ENCODE assay signal across 22 mouse cellular contexts in the genomic region with DNA sequence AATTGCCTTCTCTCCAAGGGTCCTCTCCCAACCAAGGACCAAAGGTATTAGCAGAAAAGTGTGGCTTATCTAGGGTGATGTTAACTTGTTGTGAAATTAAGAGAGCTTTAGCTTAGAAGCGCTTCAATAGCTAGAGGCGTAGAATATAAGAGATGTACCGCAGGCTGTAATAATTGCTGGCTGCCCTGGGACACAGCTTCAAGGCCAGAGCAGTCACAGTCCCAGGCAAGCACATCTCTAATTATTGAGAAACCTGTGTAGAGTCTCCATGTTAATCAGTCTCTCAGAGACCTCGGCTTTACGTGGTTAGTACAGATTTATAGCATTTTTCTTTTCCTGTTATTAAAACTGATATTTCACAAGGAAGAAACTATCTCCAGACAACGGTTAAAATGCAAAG. TPM values are rescaled to one million over a fixed set of nuclear protein-coding genes. Genes with fewer than 3 reads are reported as not detected.
DNase-seq lines count a peak whose midpoint lies in the region; ATAC-seq and TF ChIP-seq lines count a peak whose summit lies in the region.
"Had no signal": no experiment of that assay in that cellular context is flagged by ENCODE, and none has a peak within 500 bp of the region (broad histone marks: within the 10 kb centered on the region; RNA-seq: fewer than 3 reads in every experiment).

No protein-coding gene starts in this region.

- no peaks in the 10 kb centered on the region for H3K4me1 ChIP-seq in midbrain, embryonic 14.5 days (ENCODE audit: control insufficient read depth, insufficient read depth, low read length)
- no peaks in the 10 kb centered on the region for H3K4me1 ChIP-seq in midbrain, embryonic 11.5 days (ENCODE audit: control insufficient read depth, insufficient read depth, low read length)
- H3K4me1 ChIP-seq in midbrain, embryonic 16.5 days (ENCODE audit: control insufficient read depth, insufficient read depth, low read length): peaks cover 8% of the 10 kb centered on the region; the same call in 1 of the 2 replicates
- H3K4me1 ChIP-seq: embryonic facial prominence, embryonic 10.5 days; embryonic facial prominence, embryonic 12.5 days; forebrain, embryonic 13.5 days; forebrain, embryonic 15.5 days had no signal

- no peak for TF ChIP-seq POLR2A in brain, embryonic 14.5 days (IDR thresholded peaks at IDR 0.05; ENCODE audit: borderline replicate concordance, extremely low read depth, insufficient read depth, insufficient read length, poor library complexity, severe bottlenecking)

- no peaks in the 10 kb centered on the region for H3K36me3 ChIP-seq in midbrain, embryonic 14.5 days (ENCODE audit: control insufficient read depth, insufficient read depth, low read length)
- H3K36me3 ChIP-seq in midbrain, embryonic 11.5 days (ENCODE audit: control insufficient read depth, insufficient read depth, low read length): no peaks in the 10 kb centered on the region
- H3K36me3 ChIP-seq in midbrain, embryonic 16.5 days (ENCODE audit: control insufficient read depth, insufficient read depth, low read length): no peaks in the 10 kb centered on the region
- H3K36me3 ChIP-seq: embryonic facial prominence, embryonic 10.5 days; embryonic facial prominence, embryonic 12.5 days; forebrain, embryonic 15.5 days had no signal

- 59% methylated on average over 6 of the region's 6 CpGs for WGBS in midbrain, embryonic 14.5 days
- WGBS in midbrain, embryonic 11.5 days: 87% methylated on average over 6 of the region's 6 CpGs
- 50% methylated on average over 6 of the region's 6 CpGs for WGBS in midbrain, embryonic 16.5 days

- H3K9ac ChIP-seq in midbrain, embryonic 14.5 days (replicated peaks; ENCODE audit: low read length): no peak overlapping the region
- H3K9ac ChIP-seq in midbrain, embryonic 11.5 days (ENCODE audit: low read length): no peak overlapping the region
- no peak overlapping the region for H3K9ac ChIP-seq in midbrain, embryonic 16.5 days (ENCODE audit: low read depth, low read length)
- H3K9ac ChIP-seq: embryonic facial prominence, embryonic 12.5 days; forebrain, embryonic 13.5 days; forebrain, embryonic 15.5 days; forebrain, postnatal 0 days had no signal

- no peaks in the 10 kb centered on the region for H3K9me3 ChIP-seq in midbrain, embryonic 14.5 days (ENCODE audit: control insufficient read depth, low read length)
- no peaks in the 10 kb centered on the region; the same call in 1 of the 2 replicates for H3K9me3 ChIP-seq in midbrain, embryonic 11.5 days (ENCODE audit: control insufficient read depth, low read length)
- no peaks in the 10 kb centered on the region; the same call in 1 of the 2 replicates for H3K9me3 ChIP-seq in midbrain, embryonic 16.5 days (replicated peaks; ENCODE audit: control insufficient read depth, low read length, poor library complexity, severe bottlenecking)
- H3K9me3 ChIP-seq: embryonic facial prominence, embryonic 12.5 days; forebrain, embryonic 13.5 days; forebrain, embryonic 15.5 days had no signal

- H3K4me2 ChIP-seq in midbrain, embryonic 14.5 days (ENCODE audit: low read length): no peak overlapping the region
- no peak overlapping the region for H3K4me2 ChIP-seq in midbrain, embryonic 11.5 days
- no peak overlapping the region for H3K4me2 ChIP-seq in midbrain, embryonic 16.5 days (ENCODE audit: low read length)
- H3K4me2 ChIP-seq: embryonic facial prominence, embryonic 12.5 days; forebrain, embryonic 13.5 days; forebrain, embryonic 15.5 days had no signal

- H3K27me3 ChIP-seq in midbrain, embryonic 14.5 days (ENCODE audit: control insufficient read depth, insufficient read depth, low read length): no peaks in the 10 kb centered on the region
- no peaks in the 10 kb centered on the region for H3K27me3 ChIP-seq in midbrain, embryonic 11.5 days (ENCODE audit: control insufficient read depth, insufficient read depth, low read length)
- no peaks in the 10 kb centered on the region for H3K27me3 ChIP-seq in midbrain, embryonic 16.5 days (ENCODE audit: control insufficient read depth, insufficient read depth, low read depth, low read length)
- H3K27me3 ChIP-seq: embryonic facial prominence, embryonic 12.5 days; forebrain, embryonic 13.5 days; forebrain, embryonic 15.5 days had no signal

- no peak overlapping the region; the same call in 1 of the 2 replicates for H3K27ac ChIP-seq in midbrain, embryonic 14.5 days (replicated peaks; ENCODE audit: low read depth, low read length)
- no peak overlapping the region for H3K27ac ChIP-seq in midbrain, embryonic 11.5 days (ENCODE audit: low read depth, low read length)
- no peak overlapping the region for H3K27ac ChIP-seq in midbrain, embryonic 16.5 days (ENCODE audit: low read length)
- H3K27ac ChIP-seq: embryonic facial prominence, embryonic 10.5 days; embryonic facial prominence, embryonic 12.5 days; forebrain, embryonic 13.5 days; forebrain, embryonic 15.5 days had no signal

- peak; percentile 27; the same call in 1 of the 2 replicates for ATAC-seq in midbrain, embryonic 14.5 days (ENCODE audit: low FRiP score, low TSS enrichment)
- ATAC-seq in midbrain, embryonic 11.5 days (ENCODE audit: low FRiP score): no peak
- peak; percentile 70 for ATAC-seq in midbrain, embryonic 16.5 days
- ATAC-seq: forebrain, embryonic 13.5 days; forebrain, embryonic 15.5 days had no signal

- no peak overlapping the region for H3K4me3 ChIP-seq in midbrain, embryonic 14.5 days (replicated peaks; ENCODE audit: low read depth, low read length)
- H3K4me3 ChIP-seq in midbrain, embryonic 11.5 days (ENCODE audit: low read depth, low read length): no peak overlapping the region
- no peak overlapping the region for H3K4me3 ChIP-seq in midbrain, embryonic 16.5 days (ENCODE audit: low read depth, low read length)
- H3K4me3 ChIP-seq: embryonic facial prominence, embryonic 10.5 days; embryonic facial prominence, embryonic 12.5 days; forebrain, embryonic 13.5 days; forebrain, embryonic 15.5 days had no signal

- no peak for TF ChIP-seq CTCF in brain, embryonic 14.5 days (IDR thresholded peaks at IDR 0.05; ENCODE audit: borderline replicate concordance, extremely low read depth, insufficient read depth, insufficient read length)

- peak; percentile 42 for DNase-seq in midbrain, embryonic 14.5 days
- no peak for DNase-seq in midbrain, embryonic 11.5 days (ENCODE audit: low spot score, missing footprints)
- peak; percentile 37 for DNase-seq in brain, embryonic 14.5 days (ENCODE audit: low read depth)
- DNase-seq in left cerebral cortex, adult 8-10 months (ENCODE audit: low spot score in 2 of 2): no peak
- DNase-seq: adrenal gland, adult 2 months; adrenal gland, postnatal 10 days; adrenal gland, postnatal 25 days; cerebellum, adult 11-12 months; cerebellum, adult 2 months; cerebellum, adult 9-10 months; cerebellum, postnatal 10 days; cerebellum, postnatal 25 days; forebrain, postnatal 0 days had no signal

RNA-seq across cellular contexts. Expression of a gene that starts 29.7 kb away (rescaled TPM):
- 0.45 and 0.66 TPM in 2 replicates for polyA plus RNA-seq in midbrain, embryonic 14.5 days (2014; fragmentation: Nextera tagmentation; extraction: Ambion mirVana)
- polyA plus RNA-seq in midbrain, embryonic 11.5 days (2014; fragmentation: Nextera tagmentation; extraction: Ambion mirVana): 0.23 and 0.41 TPM in 2 replicates
- 0.53 and 0.59 TPM in 2 replicates for polyA plus RNA-seq in brain, embryonic 14.5 days (2012; rRNA removed)
- 1.2 and 1.8 TPM in 2 replicates for polyA plus RNA-seq in midbrain, embryonic 16.5 days (2015; fragmentation: Nextera tagmentation; extraction: Ambion mirVana)
- total RNA-seq in left cerebral cortex, adult 8-10 months (2022): under 1 TPM; 0.25 to 0.63 (median 0.46) TPM
- total RNA-seq: adrenal gland, adult 2 months; adrenal gland, postnatal 10 days; adrenal gland, postnatal 25 days; adrenal gland, postnatal 4 days; MEL had no signal
- polyA plus RNA-seq: adrenal gland, adult 2 months; C2C12; embryonic facial prominence, embryonic 10.5 days; embryonic facial prominence, embryonic 12.5 days; forebrain, embryonic 11.5 days had no signal

Comparison
In these comparisons a context has a peak if more than half of its experiments do, and no peak if none do; other contexts are left out.
1. DNase-seq: peak in midbrain, embryonic 14.5 days (single experiment) and brain, embryonic 14.5 days (single experiment); none in midbrain, embryonic 11.5 days (single experiment) and left cerebral cortex, adult 8-10 months (0 of 2).